Mouse (Mus musculus) kidney, embryonic 15.5 days (tissue): Measurements from ENCODE around the gene Ugt1a2. TPM values are rescaled to one million over a fixed set of nuclear protein-coding genes. Genes with fewer than 3 reads are reported as not detected.
A peak's percentile ranks its signal among the peaks of the same experiment; 100 is the strongest.
"Not testable (repeated sequence)": the region's sequence is repeated elsewhere in the genome, so short reads cannot be mapped to it uniquely, and the experiment has no call there.

Experiments
- ATAC-seq: fragments of 200-750 bp; cut with Nextera tagmentation; replicated peaks from 2 replicates; pipeline ENCODE4 v1.8.0; 2017; ENCODE audit warnings: moderate TSS enrichment; ENCODE audit not compliant: low FRiP score
- H3K27ac ChIP-seq: fragments of 300-500 bp; sonication (generic); 2 replicates; pipeline ENCODE4 v1.5.1; 2015; ENCODE audit warnings: mild to moderate bottlenecking, inconsistent platforms
- H3K27me3 ChIP-seq: fragments of 300-500 bp; sonication (generic); 2 replicates; pipeline ENCODE4 v1.6.1; 2015; ENCODE audit warnings: inconsistent platforms
- H3K36me3 ChIP-seq: fragments of 300-500 bp; sonication (generic); 2 replicates; pipeline ENCODE4 v1.6.1; 2015; ENCODE audit warnings: inconsistent platforms
- H3K4me1 ChIP-seq: fragments of 300-500 bp; sonication (generic); 2 replicates; pipeline ENCODE4 v1.6.1; 2015; ENCODE audit warnings: inconsistent platforms
- H3K4me2 ChIP-seq: fragments of 300-500 bp; sonication (generic); 2 replicates; pipeline ENCODE4 v1.6.1; 2015; ENCODE audit warnings: moderate library complexity, mild to moderate bottlenecking, inconsistent platforms
- H3K4me3 ChIP-seq: fragments of 300-500 bp; sonication (generic); replicated peaks from 2 replicates; pipeline ENCODE4 v1.5.1; 2015; ENCODE audit warnings: mild to moderate bottlenecking, inconsistent platforms
- H3K9ac ChIP-seq: fragments of 300-500 bp; sonication (generic); 2 replicates; pipeline ENCODE4 v1.6.1; 2015; ENCODE audit warnings: mild to moderate bottlenecking, inconsistent platforms
- H3K9me3 ChIP-seq: fragments of 300-500 bp; sonication (generic); replicated peaks from 2 replicates; pipeline ENCODE4 v1.6.1; 2016; ENCODE audit warnings: inconsistent platforms
- WGBS: fragments of 180-500 bp; shearing (Covaris S2); methylation state at CpG from one replicate; pipeline ENCODE4 v1.1.7; 2015; ENCODE audit warnings: mixed read lengths; 5-methylcytosine and 5-hydroxymethylcytosine counted together
- polyA plus RNA-seq: library from polyadenylated mRNA; unstranded; fragments of >200 nt; fragmentation: Nextera tagmentation; extraction: Ambion mirVana; gene quantifications from 2 replicates; pipeline ENCODE4 v1.2.1, GENCODE M21; 2015

Gene Ugt1a2
- 27.5 and 28.9 TPM in 2 replicates for polyA plus RNA-seq

DNA sequence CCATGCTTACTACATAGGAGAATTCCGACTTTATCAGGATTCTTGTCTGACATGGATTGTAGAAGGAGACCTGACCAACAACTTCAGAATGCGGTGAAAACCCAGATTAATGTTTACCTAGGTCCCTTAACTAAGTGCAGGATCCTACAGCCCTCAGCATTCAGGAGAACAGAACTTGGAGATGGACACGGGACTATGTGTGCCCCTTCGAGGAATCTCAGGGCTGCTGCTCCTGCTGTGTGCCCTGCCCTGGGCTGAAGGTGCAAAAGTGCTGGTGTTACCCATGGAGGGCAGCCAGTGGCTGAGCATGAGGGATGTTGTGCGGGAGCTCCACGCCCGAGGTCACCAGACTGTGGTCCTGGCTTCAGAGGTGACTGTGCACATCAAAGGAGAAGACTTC is at the start of gene Ugt1a2:
Gene Ugt1a2 (plus strand): TSS at position 146 of the 400 bp plus-strand sequence.
- 66% methylated on average over 7 of the region's 7 CpGs for WGBS
- Histone ChIP-seq H3K27ac (peak within 1 kb of the TSS; percentile 76), H3K36me3 (no peaks in the 10 kb centered on the region), H3K9me3 (no peaks in the 10 kb centered on the region), H3K4me1 (peaks cover 9% of the 10 kb centered on the region; the same call in 1 of the 2 replicates), H3K4me3 (no peak within 1 kb of the TSS), H3K4me2 (no peak within 1 kb of the TSS), H3K27me3 (no peaks in the 10 kb centered on the region), H3K9ac (no peak within 1 kb of the TSS)
- ATAC-seq, result peak; percentile 64; the same call in 1 of the 2 replicates

DNA sequence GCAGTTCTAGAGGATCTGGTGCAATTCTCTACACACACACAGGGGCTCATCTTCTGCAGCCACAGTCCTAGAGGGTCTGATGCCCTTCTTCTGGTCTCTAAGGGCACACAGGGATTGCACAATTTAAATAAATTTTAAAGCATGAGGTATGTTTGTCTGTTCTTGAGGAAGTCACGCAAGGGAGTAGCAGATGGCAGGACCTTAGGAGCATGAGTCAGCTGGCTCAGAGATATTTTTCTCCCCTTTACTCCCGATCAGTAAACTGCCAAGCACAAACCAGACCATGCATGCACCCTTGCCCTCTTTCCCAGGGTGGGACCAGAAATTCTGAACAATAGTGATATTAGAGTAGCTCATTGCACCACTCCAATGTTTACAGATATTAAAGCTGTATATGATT is 42.0 kb upstream of the Ugt1a2 start:
- Histone ChIP-seq H3K27me3 (no peaks in the 10 kb centered on the region), H3K36me3 (no peaks in the 10 kb centered on the region), H3K9me3 (no peaks in the 10 kb centered on the region), H3K27ac (no peak overlapping the region), H3K9ac (no peak overlapping the region), H3K4me1 (no peaks in the 10 kb centered on the region), H3K4me3 (no peak overlapping the region), H3K4me2 (no peak overlapping the region)
- ATAC-seq, result no peak
- WGBS, result 78% methylated on average over 2 of the region's 2 CpGs

DNA sequence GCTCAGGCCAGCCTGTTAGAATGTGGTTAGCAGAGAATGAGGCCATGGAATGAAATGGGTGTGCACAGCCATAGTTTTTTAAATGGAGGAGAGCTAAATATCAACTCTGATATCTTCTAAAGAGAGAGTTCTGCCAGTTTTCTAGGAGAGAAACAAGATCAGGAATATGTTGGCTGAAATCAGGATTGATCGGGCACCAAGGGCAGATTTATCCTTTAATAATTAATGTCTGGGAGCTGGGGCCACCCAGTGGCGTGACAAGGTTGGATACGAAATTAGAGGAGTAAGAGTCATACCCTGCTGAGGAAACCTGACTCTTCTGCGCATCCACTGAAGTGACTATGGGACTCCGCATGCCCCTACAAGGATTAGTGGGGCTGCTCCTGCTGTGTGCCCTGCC is 34.7 kb upstream of the Ugt1a2 start, which contains the start of gene Ugt1a5:
Gene Ugt1a5 (plus strand): TSS at position 302 of the 400 bp plus-strand sequence.
- H3K4me3 ChIP-seq, result no peak within 1 kb of the TSS
- H3K36me3 ChIP-seq, result no peaks in the 10 kb centered on the region
- no peaks in the 10 kb centered on the region for H3K4me1 ChIP-seq
- H3K9ac ChIP-seq, result no peak within 1 kb of the TSS
- 81% methylated on average over 5 of the region's 5 CpGs for WGBS
- H3K27me3 ChIP-seq, result no peaks in the 10 kb centered on the region
- H3K27ac ChIP-seq, result no peak within 1 kb of the TSS
- H3K4me2 ChIP-seq, result no peak within 1 kb of the TSS
- ATAC-seq, result no peak
- no peaks in the 10 kb centered on the region for H3K9me3 ChIP-seq

DNA sequence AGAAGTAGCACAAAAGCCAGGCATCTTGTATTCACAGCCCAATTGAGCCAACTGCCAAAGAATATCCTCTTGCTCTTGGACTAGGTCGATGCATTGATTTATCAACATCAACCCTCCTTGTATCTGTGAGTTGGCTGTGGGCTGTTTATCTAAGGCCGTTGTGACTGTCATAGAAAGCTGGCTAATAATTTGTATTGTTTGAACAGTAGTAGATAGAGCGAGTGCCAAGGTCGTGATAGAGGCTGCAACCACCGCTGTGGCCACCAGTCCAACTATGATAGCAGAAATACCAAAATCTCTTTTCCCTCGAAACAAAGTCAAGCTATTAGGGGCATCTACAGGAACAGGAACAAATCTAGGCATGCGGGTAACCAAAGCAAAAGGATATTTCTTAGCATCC is 28.2 kb upstream of the Ugt1a2 start:
- not testable (repeated sequence) for H3K4me3 ChIP-seq, H3K27me3 ChIP-seq, H3K27ac ChIP-seq, H3K9ac ChIP-seq, H3K4me2 ChIP-seq, H3K4me1 ChIP-seq, H3K36me3 ChIP-seq, ATAC-seq
- peaks cover 13% of the 10 kb centered on the region for H3K9me3 ChIP-seq
- WGBS, result 72% methylated on average over 7 of the region's 7 CpGs

DNA sequence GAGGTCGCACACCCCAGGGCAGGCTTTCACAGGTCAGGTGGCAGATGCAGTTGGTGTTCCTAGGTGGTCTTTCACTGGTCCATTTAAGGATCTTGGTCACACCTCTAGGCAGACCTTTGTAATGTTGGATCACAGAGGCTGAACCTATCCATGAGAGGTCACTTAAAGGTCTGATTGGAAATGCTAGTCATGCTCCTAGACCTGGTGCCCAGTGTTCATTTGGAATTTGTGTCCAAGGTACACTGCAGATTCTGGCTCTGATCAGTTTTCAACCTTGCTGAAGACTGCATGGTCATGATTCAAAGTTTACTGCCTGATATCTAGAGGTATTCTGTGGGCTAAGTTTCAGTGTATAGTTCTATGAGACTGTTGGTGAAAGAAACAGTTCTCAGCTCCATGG is 20.7 kb upstream of the Ugt1a2 start:
- Histone ChIP-seq H3K36me3 (peaks cover 4% of the 10 kb centered on the region; the same call in 1 of the 2 replicates), H3K27ac (no peak overlapping the region), H3K4me1 (no peaks in the 10 kb centered on the region), H3K9me3 (peaks cover 21% of the 10 kb centered on the region), H3K27me3 (no peaks in the 10 kb centered on the region), H3K4me2 (no peak overlapping the region), H3K9ac (no peak overlapping the region), H3K4me3 (no peak overlapping the region)
- ATAC-seq, result no peak
- WGBS, result 96% methylated on average over 1 of the region's 1 CpGs

DNA sequence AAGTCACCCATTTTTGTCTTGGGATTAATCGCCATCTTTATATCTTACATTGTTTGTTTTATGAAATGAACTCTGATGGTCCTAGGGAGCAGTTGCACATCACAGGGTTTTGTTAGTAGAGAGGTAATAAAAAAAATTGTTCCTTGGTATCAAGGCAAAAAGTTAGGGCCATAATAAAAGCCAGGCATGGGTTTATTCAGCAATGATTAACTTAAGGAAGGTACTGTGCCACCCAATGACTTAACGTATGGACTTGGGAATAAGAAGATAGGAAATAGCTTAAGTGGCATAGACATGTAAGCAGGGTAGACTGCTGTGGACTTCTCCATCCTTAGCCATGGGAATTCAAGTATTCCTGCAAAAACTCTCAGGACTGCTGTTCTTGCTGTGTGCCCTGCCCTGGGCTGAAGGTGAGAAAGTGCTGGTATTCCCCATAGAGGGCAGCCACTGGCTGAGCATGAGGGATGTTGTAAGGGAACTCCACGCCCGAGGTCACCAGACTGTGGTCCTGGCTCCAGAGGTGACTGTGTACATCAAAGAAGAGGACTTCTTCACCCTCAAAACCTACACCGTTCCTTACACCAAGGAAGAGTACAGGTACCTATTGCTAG is 14.0 kb upstream of the Ugt1a2 start:
- H3K4me3 ChIP-seq, result no peak overlapping the region
- H3K4me2 ChIP-seq, result no peak overlapping the region
- H3K9me3 ChIP-seq, result no peaks in the 10 kb centered on the region
- H3K9ac ChIP-seq, result no peak overlapping the region
- H3K27ac ChIP-seq, result no peak overlapping the region
- ATAC-seq, result no peak
- no peaks in the 10 kb centered on the region for H3K36me3 ChIP-seq
- H3K27me3 ChIP-seq, result no peaks in the 10 kb centered on the region
- no peaks in the 10 kb centered on the region for H3K4me1 ChIP-seq
- 89% methylated on average over 5 of the region's 5 CpGs for WGBS

DNA sequence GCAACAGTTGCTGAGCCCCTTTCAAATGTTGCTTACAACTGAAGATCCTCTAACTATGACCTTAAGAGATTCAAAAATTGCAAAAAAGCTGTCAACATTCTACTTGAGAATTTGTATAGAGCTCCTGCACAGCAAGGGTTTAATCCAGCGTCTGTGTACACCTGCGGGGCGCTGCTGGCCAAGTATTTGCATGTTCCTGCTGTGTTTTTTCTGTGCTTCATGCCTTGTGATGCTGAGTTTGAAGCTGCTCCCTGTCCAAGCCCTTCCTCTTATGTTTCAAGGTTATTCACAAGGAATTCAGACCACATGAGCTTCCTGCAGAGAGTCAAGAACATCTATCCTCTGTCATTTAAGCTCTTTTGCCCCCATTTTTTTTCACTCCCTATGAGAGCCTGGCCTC is 8.3 kb upstream of the Ugt1a2 start:
- H3K4me2 ChIP-seq, result no peak overlapping the region

DNA sequence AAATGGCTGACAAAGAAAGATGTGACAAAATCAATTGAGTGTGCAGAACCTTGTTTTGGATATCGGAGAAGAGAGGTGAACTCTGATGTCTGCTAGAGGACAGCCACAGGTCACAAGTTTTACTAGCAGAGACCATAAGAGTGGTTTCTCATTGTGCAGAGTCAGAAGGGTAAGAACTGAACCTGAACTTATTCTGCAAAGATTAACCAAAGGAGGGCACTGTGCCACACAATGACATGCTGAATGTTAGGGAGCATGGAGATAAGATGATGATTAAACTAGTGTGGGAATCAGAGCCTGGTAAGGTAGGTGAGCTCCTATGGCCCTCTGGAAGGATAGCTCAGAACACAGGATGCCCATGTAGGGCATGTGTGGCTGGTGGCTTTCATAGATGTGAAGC is 4.7 kb upstream of the Ugt1a2 start:
- H3K4me2 ChIP-seq, result no peak overlapping the region
- no peaks in the 10 kb centered on the region for H3K36me3 ChIP-seq
- H3K4me3 ChIP-seq, result no peak overlapping the region
- 54% methylated on average over 1 of the region's 1 CpGs for WGBS
- ATAC-seq, result peak; percentile 60; the same call in 1 of the 2 replicates
- H3K4me1 ChIP-seq, result peaks cover 3% of the 10 kb centered on the region; the same call in 1 of the 2 replicates
- H3K9ac ChIP-seq, result no peak overlapping the region
- no peaks in the 10 kb centered on the region for H3K9me3 ChIP-seq
- H3K27me3 ChIP-seq, result no peaks in the 10 kb centered on the region
- no peak overlapping the region for H3K27ac ChIP-seq

More for the DNA sequence above, 8.3 kb upstream of the Ugt1a2 start:
- Histone ChIP-seq H3K9ac (no peak overlapping the region), H3K4me3 (no peak overlapping the region), H3K27me3 (no peaks in the 10 kb centered on the region), H3K27ac (no peak overlapping the region), H3K9me3 (no peaks in the 10 kb centered on the region), H3K4me1 (no peaks in the 10 kb centered on the region), H3K36me3 (no peaks in the 10 kb centered on the region)
- WGBS, result 76% methylated on average over 3 of the region's 3 CpGs
- no peak for ATAC-seq

DNA sequence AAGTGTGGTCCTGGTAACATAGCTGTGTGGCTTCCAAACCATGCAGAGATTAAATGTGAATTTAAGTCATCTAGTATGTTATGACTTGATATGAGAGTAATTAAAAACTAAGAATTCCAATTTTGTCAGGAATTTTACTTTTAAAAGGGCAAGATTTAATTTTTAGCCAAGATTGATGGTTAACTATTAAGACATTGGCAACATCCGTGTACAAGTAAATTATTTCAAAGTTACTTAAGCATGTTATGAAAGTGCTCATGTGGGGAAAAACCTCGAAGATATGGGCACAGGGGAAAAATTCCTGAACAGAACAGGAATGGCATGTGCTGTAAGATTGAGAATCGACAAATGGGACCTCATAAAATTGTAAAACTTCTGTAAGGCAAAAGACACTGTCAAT is 3.0 kb upstream of the Ugt1a2 start:
- H3K27ac ChIP-seq, result no peak overlapping the region
- no peak overlapping the region for H3K9ac ChIP-seq
- H3K4me1 ChIP-seq, result peaks cover 3% of the 10 kb centered on the region; the same call in 1 of the 2 replicates
- no peak for ATAC-seq
- no peak overlapping the region for H3K4me2 ChIP-seq
- H3K4me3 ChIP-seq, result no peak overlapping the region
- 61% methylated on average over 3 of the region's 3 CpGs for WGBS
- no peaks in the 10 kb centered on the region for H3K9me3 ChIP-seq
- no peaks in the 10 kb centered on the region for H3K27me3 ChIP-seq
- no peaks in the 10 kb centered on the region for H3K36me3 ChIP-seq

DNA sequence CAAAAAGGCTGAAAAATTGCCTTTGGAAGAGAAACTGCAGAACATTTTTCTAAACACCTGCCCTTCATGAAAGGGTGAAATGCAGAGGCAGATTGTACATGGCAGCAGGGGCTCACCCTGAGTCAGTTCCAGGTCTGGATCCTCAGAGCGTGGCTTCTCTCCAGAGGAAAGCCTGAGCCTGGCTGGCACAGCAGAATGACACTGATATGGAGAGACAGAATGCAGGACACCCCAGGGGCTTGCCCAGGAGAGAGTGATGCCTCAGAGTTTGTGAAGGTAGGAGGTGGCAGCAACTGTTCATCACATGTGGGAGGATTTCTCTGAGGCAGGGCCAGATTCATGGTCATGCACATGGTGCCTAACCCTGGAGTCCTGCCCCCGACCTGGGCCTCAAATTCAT is 405 bp upstream of the Ugt1a2 start:
- Histone ChIP-seq H3K9ac (no peak overlapping the region), H3K4me1 (peaks cover 5% of the 10 kb centered on the region; the same call in 1 of the 2 replicates), H3K36me3 (no peaks in the 10 kb centered on the region), H3K4me3 (no peak overlapping the region), H3K27me3 (no peaks in the 10 kb centered on the region), H3K9me3 (no peaks in the 10 kb centered on the region), H3K27ac (peak overlapping the region; percentile 76), H3K4me2 (no peak overlapping the region)
- ATAC-seq, result peak; percentile 40; the same call in 1 of the 2 replicates
- WGBS, result 58% methylated on average over 2 of the region's 2 CpGs

DNA sequence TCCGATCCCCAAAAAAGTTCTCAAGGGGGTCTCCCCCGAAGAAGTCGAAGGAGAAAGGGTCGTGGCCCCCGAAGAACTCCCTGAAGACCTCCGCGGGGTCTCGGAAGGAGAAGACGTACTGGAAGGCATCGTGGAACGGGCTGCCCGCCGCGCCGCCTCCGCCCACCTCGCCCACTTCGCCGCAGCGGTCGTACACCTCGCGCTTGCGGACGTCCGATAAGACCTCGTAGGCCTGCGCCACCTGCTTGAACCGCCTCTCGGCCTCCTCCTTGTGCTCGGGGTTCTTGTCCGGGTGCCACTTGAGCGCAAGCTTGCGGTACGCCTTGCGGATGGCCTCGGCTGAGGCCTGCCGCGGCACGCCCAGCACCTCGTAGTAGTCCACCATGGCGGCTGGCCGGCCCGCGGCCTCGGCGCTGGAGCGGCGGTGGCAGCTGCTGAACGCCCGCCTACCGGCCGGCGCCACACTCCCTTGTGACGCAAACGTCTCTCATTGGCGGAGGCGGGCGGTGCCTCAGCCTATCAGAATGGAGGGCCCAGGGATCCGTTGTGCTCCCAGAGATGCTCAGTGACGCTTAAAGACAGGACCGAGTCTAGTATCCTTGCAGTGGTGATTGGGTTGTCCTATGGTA is 5.0 kb downstream of the Ugt1a2 start, which contains the start of gene Dnajb3:
Gene Dnajb3 (minus strand): TSS at position 489 of the 629 bp plus-strand sequence.
- peak within 1 kb of the TSS; percentile 80 for H3K4me2 ChIP-seq
- H3K4me1 ChIP-seq, result peaks cover 12% of the 10 kb centered on the region; the same call in 1 of the 2 replicates
- ATAC-seq, result peak; percentile 98
- no peaks in the 10 kb centered on the region for H3K36me3 ChIP-seq
- H3K9ac ChIP-seq, result peak within 1 kb of the TSS; percentile 48
- H3K4me3 ChIP-seq, result peak within 1 kb of the TSS; percentile 50
- WGBS, result 6% methylated on average over 62 of the region's 62 CpGs
- no peak within 1 kb of the TSS for H3K27ac ChIP-seq
- H3K9me3 ChIP-seq, result no peaks in the 10 kb centered on the region
- no peaks in the 10 kb centered on the region for H3K27me3 ChIP-seq

DNA sequence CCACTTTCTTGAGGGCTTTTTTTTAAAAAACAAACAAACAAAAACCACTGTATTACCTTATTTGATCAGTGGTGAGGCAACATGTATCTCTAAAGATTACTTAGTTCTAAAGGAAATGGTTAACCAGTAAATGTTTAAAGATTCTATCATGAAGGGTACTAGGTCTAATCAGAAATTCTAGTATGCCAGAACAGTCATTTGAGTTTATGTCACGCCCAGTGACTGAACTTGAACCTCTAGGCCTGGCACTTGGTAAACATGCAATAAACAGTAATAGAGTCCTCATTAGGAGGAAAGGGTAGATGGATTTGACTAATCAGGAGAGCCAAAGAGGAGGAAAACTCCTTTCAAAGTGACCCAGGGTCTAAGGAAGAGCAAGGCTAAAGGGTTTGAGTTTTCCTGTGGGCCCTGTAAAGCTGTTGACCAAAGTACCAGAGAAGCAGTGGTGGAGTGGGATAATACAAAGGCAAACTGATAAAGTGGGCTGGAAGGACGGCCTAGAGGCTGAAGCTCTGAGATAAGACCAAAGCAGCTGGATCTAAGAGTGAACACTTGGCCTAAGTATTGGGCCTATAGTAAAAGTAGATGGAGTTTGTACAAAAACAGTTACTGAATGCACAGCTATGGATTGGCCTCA is 6.6 kb downstream of the Ugt1a2 start:
- Histone ChIP-seq H3K4me2 (no peak overlapping the region), H3K27me3 (no peaks in the 10 kb centered on the region), H3K27ac (no peak overlapping the region), H3K36me3 (no peaks in the 10 kb centered on the region), H3K9ac (no peak overlapping the region), H3K9me3 (peaks cover 7% of the 10 kb centered on the region), H3K4me3 (no peak overlapping the region), H3K4me1 (peaks cover 12% of the 10 kb centered on the region; the same call in 1 of the 2 replicates)
- WGBS, result 90% methylated on average over 2 of the region's 2 CpGs
- no peak for ATAC-seq
